Mouse (Mus musculus) adrenal gland (tissue): ENCODE measurements at regions not wholly inside any gene's neighbourhood (a gene's known extent, or its start where the extent isn't known, plus 50 kb on each side); places are given as distances from the start of the nearest gene placed in this dataset.

Source experiments
- intact Hi-C: fragments of 180-260 bp; cut with DNase I; formaldehyde crosslinking; loops from one replicate; pipeline ENCODE4 v1.15.1; 2025

GRCm38 (mm10) chr5:29142957-29143356 is 52.8 kb upstream of the Rnf32 start:
- intact Hi-C loops = no loop called here

- intact Hi-C loops = no loop called here
Measured at GRCm38 (mm10) chr5:29142502-29142901, 53.3 kb upstream of the Rnf32 start.

- intact Hi-C loops = no loop called here
Measured at GRCm38 (mm10) chr5:29137481-29137880, 58.3 kb upstream of the Rnf32 start.

- intact Hi-C loops = no loop called here
Measured at GRCm38 (mm10) chr5:29132261-29132660, 63.5 kb upstream of the Rnf32 start.

- intact Hi-C loops = no loop called here
Measured at GRCm38 (mm10) chr5:29131762-29132161, 64.0 kb upstream of the Rnf32 start.

GRCm38 (mm10) chr5:29129724-29130123 is 66.1 kb upstream of the Rnf32 start:
- intact Hi-C loops = no loop called here

- intact Hi-C loops = no loop called here
Measured at GRCm38 (mm10) chr5:29116942-29117341, 78.8 kb upstream of the Rnf32 start.

GRCm38 (mm10) chr5:29112531-29112930 is 83.3 kb upstream of the Rnf32 start:
- intact Hi-C loops = no loop called here

- intact Hi-C loops = no loop called here
Measured at GRCm38 (mm10) chr5:29107276-29107675, 88.5 kb upstream of the Rnf32 start.

GRCm38 (mm10) chr5:29083288-29083687 is 112.5 kb upstream of the Rnf32 start:
- intact Hi-C loops = no loop called here

GRCm38 (mm10) chr5:29054393-29054792 is 141.4 kb upstream of the Rnf32 start:
- intact Hi-C loops = no loop called here

- intact Hi-C loops = loop anchor here (10.0 kb wide), 1 partner anchor 238 kb away; no protein-coding TSS in a partner anchor
Measured at GRCm38 (mm10) chr5:29036636-29037035, 159.2 kb upstream of the Rnf32 start.

- intact Hi-C loops = loop anchor here (10.0 kb wide), 1 partner anchor 241 kb away; no protein-coding TSS in a partner anchor
Measured at GRCm38 (mm10) chr5:29033462-29033997, 162.3 kb upstream of the Rnf32 start.

- intact Hi-C loops = loop anchor here (10.0 kb wide), 1 partner anchor 244 kb away; no protein-coding TSS in a partner anchor
Measured at GRCm38 (mm10) chr5:29030525-29030924, 165.3 kb upstream of the Rnf32 start.

- intact Hi-C loops = loop anchor here (10.0 kb wide), 1 partner anchor 245 kb away; no protein-coding TSS in a partner anchor
Measured at GRCm38 (mm10) chr5:29029957-29030356, 165.8 kb upstream of the Rnf32 start.

GRCm38 (mm10) chr5:29025045-29025444 is 170.7 kb upstream of the Rnf32 start:
- intact Hi-C loops = no loop called here

- intact Hi-C loops = no loop called here
Measured at GRCm38 (mm10) chr5:28992796-28993195, 203.0 kb upstream of the Rnf32 start.

GRCm38 (mm10) chr5:28979932-28980331 is 215.9 kb upstream of the Rnf32 start:
- intact Hi-C loops = no loop called here

GRCm38 (mm10) chr5:28970404-28970803 is 225.4 kb upstream of the Rnf32 start:
- intact Hi-C loops = no loop called here

GRCm38 (mm10) chr5:28955036-28955435 is 240.8 kb upstream of the Rnf32 start:
- intact Hi-C loops = no loop called here

- intact Hi-C loops = no loop called here
Measured at GRCm38 (mm10) chr5:28947465-28947864, 248.3 kb upstream of the Rnf32 start.

- intact Hi-C loops = no loop called here
Measured at GRCm38 (mm10) chr5:28943571-28944316, 252.0 kb upstream of the Rnf32 start.

- intact Hi-C loops = no loop called here
Measured at GRCm38 (mm10) chr5:28940972-28941371, 254.8 kb upstream of the Rnf32 start.
